Mouse (Mus musculus) CH12.LX (cell line): ENCODE measurements around the gene 1700056E22Rik.

ENCODE experiments used
- CTCF ChIP-seq, 2 experiments: IDR thresholded peaks in 1 of 2; conservative IDR thresholded peaks in 1 of 2; 2 replicates each; pipeline ENCODE4 v1.5.1; 2011 to 2012; ENCODE audit warnings: low read depth in 2 of 2, low read length in 2 of 2, improper control_type of control experiment in 1 of 2, inconsistent platforms in 1 of 2, mild to moderate bottlenecking in 1 of 2, moderate library complexity in 1 of 2
- IRF4 ChIP-seq: IDR thresholded peaks from 2 replicates; pipeline ENCODE4 v1.6.1; 2014; ENCODE audit warnings: low read depth, mild to moderate bottlenecking, inconsistent platforms, low read length, improper control_type of control experiment
- POLR2A ChIP-seq: IDR thresholded peaks from 2 replicates; pipeline ENCODE4 v1.6.1; 2011; ENCODE audit warnings: low read depth, mild to moderate bottlenecking, improper control_type of control experiment, low read length

- TF ChIP-seq POLR2A (no peak), IRF4 (no peak), CTCF (conservative IDR thresholded peaks at IDR 0.05 in 1 of 2, IDR thresholded peaks at IDR 0.05 in 1 of 2; ENCODE audit: low read depth in 2 of 2, low read length in 2 of 2) (no peak)
Observed at GRCm38 (mm10) chr1:184053141-184053540, 19.0 kb upstream of the 1700056E22Rik start.
